Mouse (Mus musculus) heart, embryonic 11.5 days (tissue): Measurements from ENCODE around the gene Col23a1. TPM values are rescaled to one million over a fixed set of nuclear protein-coding genes. Genes with fewer than 3 reads are reported as not detected.
A peak's percentile ranks its signal among the peaks of the same experiment; 100 is the strongest.

Experiments
- ATAC-seq: fragments of 200-750 bp; cut with Nextera tagmentation; replicated peaks from 2 replicates; pipeline ENCODE4 v1.8.0; 2017; ENCODE audit warnings: moderate library complexity; ENCODE audit not compliant: insufficient number of reproducible peaks, low FRiP score, low TSS enrichment
- H3K27ac ChIP-seq: fragments of 300-500 bp; sonication (generic); 2 replicates; pipeline ENCODE4 v1.5.1; 2014; ENCODE audit warnings: mild to moderate bottlenecking, low read depth, low read length
- H3K27me3 ChIP-seq: fragments of 300-500 bp; sonication (generic); 2 replicates; pipeline ENCODE4 v1.6.1; 2014; ENCODE audit warnings: mild to moderate bottlenecking, low read length, mixed read lengths; ENCODE audit not compliant: control insufficient read depth, insufficient read depth
- H3K36me3 ChIP-seq: fragments of 300-500 bp; sonication (generic); 2 replicates; pipeline ENCODE4 v1.6.1; 2014; ENCODE audit warnings: mild to moderate bottlenecking, low read length, moderate library complexity, mixed read lengths; ENCODE audit not compliant: control insufficient read depth, insufficient read depth
- H3K4me1 ChIP-seq: fragments of 300-500 bp; sonication (generic); 2 replicates; pipeline ENCODE4 v1.6.1; 2014; ENCODE audit warnings: low read length; ENCODE audit not compliant: control insufficient read depth, insufficient read depth
- H3K4me2 ChIP-seq: fragments of 300-500 bp; sonication (generic); 2 replicates; pipeline ENCODE4 v1.6.1; 2014; ENCODE audit warnings: mild to moderate bottlenecking, moderate library complexity
- H3K4me3 ChIP-seq: fragments of 300-500 bp; sonication (generic); 2 replicates; pipeline ENCODE4 v1.5.1; 2014; ENCODE audit warnings: low read depth, low read length
- H3K9ac ChIP-seq: fragments of 300-500 bp; sonication (generic); 2 replicates; pipeline ENCODE4 v1.6.1; 2014; ENCODE audit warnings: mild to moderate bottlenecking, low read depth, low read length, moderate library complexity
- H3K9me3 ChIP-seq: fragments of 300-500 bp; sonication (generic); replicated peaks from 2 replicates; pipeline ENCODE4 v1.6.1; 2016; ENCODE audit warnings: low read length; ENCODE audit not compliant: control insufficient read depth
- WGBS: fragments of 180-500 bp; shearing (Covaris S2); extraction: QIAGEN DNeasy Blood & Tissue Kit; methylation state at CpG from one replicate; pipeline ENCODE4 v1.1.7; 2014; ENCODE audit not compliant: insufficient replicate concordance; 5-methylcytosine and 5-hydroxymethylcytosine counted together
- polyA plus RNA-seq: library from polyadenylated mRNA; unstranded; fragments of >200 nt; fragmentation: Nextera tagmentation; extraction: Ambion mirVana; gene quantifications from 2 replicates; pipeline ENCODE4 v1.2.1, GENCODE M21; 2014

Col23a1 gene
- polyA plus RNA-seq, 1 experiment from 2014 or later: 10.3 TPM

DNA sequence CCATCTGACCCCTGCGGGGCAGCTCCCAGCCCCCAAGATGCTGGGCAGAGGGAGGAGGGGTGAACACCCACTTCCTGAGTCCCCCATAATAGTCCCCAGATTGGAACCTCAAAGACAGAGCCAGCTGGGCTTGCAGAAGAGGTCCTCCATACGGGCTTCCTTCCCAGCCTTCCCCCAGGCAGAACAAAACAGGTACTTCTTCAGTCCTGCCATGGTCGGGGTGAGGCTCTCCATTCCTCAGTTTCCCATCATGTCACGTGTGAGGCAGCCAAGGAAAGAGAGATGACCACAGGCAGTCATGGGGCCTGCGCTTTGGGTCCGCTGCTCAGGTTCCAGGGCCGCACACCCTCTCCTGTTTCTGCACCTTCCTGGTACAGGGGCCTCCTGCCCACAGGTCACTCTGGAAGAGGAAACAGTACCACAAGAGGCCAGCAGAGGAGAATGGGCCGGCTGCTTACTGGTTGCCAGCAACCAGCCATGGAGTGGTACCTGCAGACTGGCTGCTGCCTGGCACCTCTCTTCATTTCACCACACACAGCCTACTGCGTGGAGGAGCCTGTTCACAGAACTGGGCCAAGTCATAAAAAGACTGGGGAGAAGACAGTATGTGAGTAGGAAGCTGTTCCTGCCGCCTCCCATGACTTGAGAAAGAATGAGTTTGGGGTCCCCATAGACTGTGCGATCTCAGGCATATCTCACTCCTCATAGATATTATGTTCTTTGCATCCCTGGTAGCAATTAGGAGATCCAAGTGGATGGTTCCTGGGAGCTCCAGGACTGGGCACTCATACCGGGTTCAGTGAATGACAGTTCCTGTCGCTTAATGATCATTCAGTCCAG is 249.4 kb downstream of the Col23a1 start:
- H3K36me3 ChIP-seq: no peaks in the 10 kb centered on the region
- no peak overlapping the region for H3K27ac ChIP-seq
- no peak for ATAC-seq
- H3K9me3 ChIP-seq: no peaks in the 10 kb centered on the region
- peaks cover 2% of the 10 kb centered on the region; the same call in 1 of the 2 replicates for H3K27me3 ChIP-seq
- 60% methylated on average over 13 of the region's 13 CpGs for WGBS
- H3K4me1 ChIP-seq: no peaks in the 10 kb centered on the region; the same call in 1 of the 2 replicates
- no peak overlapping the region for H3K9ac ChIP-seq
- H3K4me2 ChIP-seq: no peak overlapping the region
- no peak overlapping the region for H3K4me3 ChIP-seq

DNA sequence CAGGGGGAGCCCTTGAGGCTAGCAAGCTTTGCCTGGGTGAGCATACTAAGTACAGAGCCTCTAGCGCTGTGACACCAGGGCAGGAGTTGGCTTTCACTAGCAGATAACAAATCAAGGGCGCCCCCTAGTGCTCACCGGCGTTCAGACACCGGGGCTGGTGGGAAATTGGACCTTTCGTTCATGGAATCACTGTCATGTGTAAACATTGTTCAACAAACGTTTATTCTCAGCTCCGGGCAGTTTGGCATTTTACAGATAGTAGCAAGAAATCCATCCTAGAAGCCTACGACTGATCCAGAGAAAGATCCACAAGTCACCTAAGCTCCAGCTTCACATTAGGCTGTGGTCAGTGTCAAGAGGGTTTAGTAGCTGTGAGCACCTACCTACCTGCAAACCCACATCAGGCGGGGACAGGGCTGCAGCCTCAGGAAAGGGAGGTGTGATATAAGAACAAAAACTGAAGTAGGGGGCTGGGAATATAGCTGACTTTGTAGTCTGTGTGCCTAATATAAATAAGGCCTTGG is 250.1 kb downstream of the Col23a1 start:
- H3K4me1 ChIP-seq: peaks cover 4% of the 10 kb centered on the region; the same call in 1 of the 2 replicates
- peak; percentile 55; the same call in 1 of the 2 replicates for ATAC-seq
- no peaks in the 10 kb centered on the region for H3K9me3 ChIP-seq
- no peaks in the 10 kb centered on the region for H3K36me3 ChIP-seq
- peaks cover 2% of the 10 kb centered on the region; the same call in 1 of the 2 replicates for H3K27me3 ChIP-seq
- 12% methylated on average over 10 of the region's 10 CpGs for WGBS
- no peak overlapping the region for H3K4me2 ChIP-seq
- no peak overlapping the region for H3K9ac ChIP-seq
- H3K4me3 ChIP-seq: no peak overlapping the region
- no peak overlapping the region for H3K27ac ChIP-seq

DNA sequence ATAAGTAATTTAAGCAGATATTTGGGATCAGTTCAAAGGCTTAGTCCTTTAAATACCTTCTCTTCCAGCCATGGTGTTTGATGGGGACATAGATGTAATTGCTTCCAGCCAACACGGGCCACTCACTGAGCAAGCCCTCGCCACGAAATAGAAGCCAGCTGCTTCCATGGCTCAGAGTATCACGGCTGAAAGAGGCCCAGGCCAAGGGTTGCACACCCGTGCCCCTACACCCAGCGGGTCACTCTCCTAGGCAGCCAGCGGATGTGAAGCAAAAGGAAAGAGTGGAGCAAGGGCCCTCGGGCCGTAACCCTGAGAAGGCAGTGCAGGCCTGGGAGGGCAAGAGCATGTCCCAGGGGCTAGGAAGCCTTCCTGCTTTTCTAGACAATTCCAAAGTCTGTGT is 252.7 kb downstream of the Col23a1 start:
- no peaks in the 10 kb centered on the region for H3K36me3 ChIP-seq
- no peak overlapping the region for H3K4me2 ChIP-seq
- H3K27me3 ChIP-seq: no peaks in the 10 kb centered on the region; the same call in 1 of the 2 replicates
- H3K9me3 ChIP-seq: no peaks in the 10 kb centered on the region
- WGBS: 63% methylated on average over 9 of the region's 9 CpGs
- no peak overlapping the region for H3K4me3 ChIP-seq
- no peak overlapping the region for H3K9ac ChIP-seq
- peaks cover 4% of the 10 kb centered on the region; the same call in 1 of the 2 replicates for H3K4me1 ChIP-seq
- no peak overlapping the region for H3K27ac ChIP-seq
- no peak for ATAC-seq

DNA sequence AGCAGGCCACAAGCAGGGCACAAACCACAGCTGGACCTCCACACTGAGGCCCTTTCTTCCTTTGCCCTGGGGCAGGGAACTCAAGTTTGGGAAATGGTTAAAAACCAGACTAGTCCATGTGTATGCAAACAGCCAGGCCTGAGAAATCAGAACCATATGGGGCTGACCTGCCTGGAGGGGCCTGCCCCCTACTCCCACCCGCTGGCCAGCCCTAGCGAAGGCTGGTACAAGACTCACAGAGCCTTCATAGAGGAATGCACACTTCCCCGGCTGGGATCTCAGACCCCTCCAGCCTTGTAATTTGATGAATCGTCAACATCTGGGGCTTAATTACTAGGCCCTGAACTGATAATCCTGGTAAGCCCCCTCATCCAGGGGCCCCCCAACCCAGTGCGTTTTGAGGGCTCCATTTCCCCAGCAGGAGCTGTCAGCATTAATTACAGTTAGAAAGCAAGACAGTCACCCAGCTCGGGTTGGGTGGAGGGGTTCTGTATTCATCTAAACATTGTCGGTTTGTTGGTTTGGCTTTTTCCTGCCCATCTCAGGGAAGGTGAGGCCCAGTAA is 253.8 kb downstream of the Col23a1 start:
- Histone ChIP-seq H3K4me2 (no peak overlapping the region), H3K4me1 (peaks cover 4% of the 10 kb centered on the region; the same call in 1 of the 2 replicates), H3K9me3 (no peaks in the 10 kb centered on the region), H3K27me3 (no peaks in the 10 kb centered on the region; the same call in 1 of the 2 replicates), H3K9ac (0 out of 2 replicates have a peak overlapping the region, but pooled peaks have one; percentile 39), H3K4me3 (no peak overlapping the region), H3K27ac (no peak overlapping the region), H3K36me3 (no peaks in the 10 kb centered on the region)
- WGBS: 37% methylated on average over 7 of the region's 7 CpGs
- no peak for ATAC-seq

DNA sequence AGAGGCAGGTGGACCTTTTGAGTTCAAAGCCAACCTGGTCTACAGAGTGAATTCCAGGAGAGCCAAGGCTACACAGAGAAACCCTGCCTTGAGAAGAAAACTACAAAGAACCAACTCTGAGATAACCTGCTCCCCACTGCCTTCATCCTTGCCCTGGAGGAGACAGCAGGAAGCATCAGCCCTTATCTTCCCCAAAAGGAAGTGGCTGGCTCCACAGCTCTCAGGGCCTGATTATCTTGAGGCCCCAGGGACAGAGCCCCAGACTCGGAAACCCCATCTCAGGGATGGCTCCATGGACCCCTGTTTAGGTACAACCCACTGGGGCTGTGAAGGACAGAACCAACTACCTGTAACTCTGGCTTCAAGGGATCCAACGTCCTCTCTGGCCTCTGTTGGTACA is 254.7 kb downstream of the Col23a1 start:
- Histone ChIP-seq H3K9ac (no peak overlapping the region), H3K4me3 (no peak overlapping the region), H3K4me2 (no peak overlapping the region), H3K27ac (no peak overlapping the region), H3K4me1 (peaks cover 6% of the 10 kb centered on the region; the same call in 1 of the 2 replicates), H3K27me3 (no peaks in the 10 kb centered on the region), H3K36me3 (no peaks in the 10 kb centered on the region), H3K9me3 (no peaks in the 10 kb centered on the region)
- no peak for ATAC-seq
- WGBS: 31% methylated on average over 2 of the region's 2 CpGs

DNA sequence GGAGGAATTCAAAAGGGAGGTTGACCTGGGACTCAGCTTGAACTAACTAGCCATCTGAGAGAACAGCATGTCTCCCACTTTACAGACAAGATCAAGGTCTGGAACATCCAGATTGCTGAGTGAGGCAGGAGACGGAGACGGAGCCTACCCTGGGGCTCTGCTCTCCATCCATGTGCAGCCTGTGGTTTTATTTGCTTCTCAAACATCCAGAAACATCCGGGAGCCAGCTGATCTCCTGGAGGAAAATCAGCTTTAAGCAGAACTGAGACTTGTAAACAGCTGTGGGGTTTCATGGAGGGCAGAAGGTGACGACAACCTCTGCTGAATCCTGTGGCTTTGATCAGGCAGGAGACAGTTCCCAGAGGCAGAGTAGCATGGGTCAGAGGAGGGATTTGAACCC is 256.1 kb downstream of the Col23a1 start:
- Histone ChIP-seq H3K9me3 (no peaks in the 10 kb centered on the region), H3K27ac (no peak overlapping the region), H3K36me3 (no peaks in the 10 kb centered on the region), H3K4me1 (peaks cover 8% of the 10 kb centered on the region), H3K27me3 (no peaks in the 10 kb centered on the region), H3K9ac (no peak overlapping the region), H3K4me2 (no peak overlapping the region), H3K4me3 (no peak overlapping the region)
- WGBS: 48% methylated on average over 4 of the region's 4 CpGs
- ATAC-seq: no peak

DNA sequence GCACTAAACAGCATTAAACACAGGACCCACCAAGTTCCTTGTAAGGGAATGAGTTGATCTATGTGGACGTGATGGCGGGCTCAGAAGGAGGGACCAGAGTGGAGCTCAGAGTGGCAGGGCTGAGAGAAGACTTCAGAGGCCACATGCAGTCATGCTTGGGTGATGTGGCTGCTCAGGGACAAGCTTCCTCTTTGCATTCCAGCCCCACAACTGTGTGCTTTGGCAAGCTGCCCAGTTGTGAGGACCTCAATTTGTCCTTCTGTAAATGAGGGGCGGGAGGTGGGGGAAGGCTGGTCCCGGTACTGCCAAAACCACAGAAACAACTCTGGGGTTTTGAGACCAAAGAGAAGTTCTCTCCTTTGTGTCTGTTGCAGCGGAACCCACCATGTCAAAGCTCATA is 261.5 kb downstream of the Col23a1 start:
- peaks cover 13% of the 10 kb centered on the region for H3K4me1 ChIP-seq
- 63% methylated on average over 5 of the region's 5 CpGs for WGBS
- no peak overlapping the region for H3K27ac ChIP-seq
- no peaks in the 10 kb centered on the region for H3K36me3 ChIP-seq
- H3K9ac ChIP-seq: no peak overlapping the region
- no peak overlapping the region for H3K4me2 ChIP-seq
- no peaks in the 10 kb centered on the region for H3K9me3 ChIP-seq
- H3K27me3 ChIP-seq: peaks cover 2% of the 10 kb centered on the region; the same call in 1 of the 2 replicates
- peak; percentile 23; the same call in 1 of the 2 replicates for ATAC-seq
- no peak overlapping the region for H3K4me3 ChIP-seq

DNA sequence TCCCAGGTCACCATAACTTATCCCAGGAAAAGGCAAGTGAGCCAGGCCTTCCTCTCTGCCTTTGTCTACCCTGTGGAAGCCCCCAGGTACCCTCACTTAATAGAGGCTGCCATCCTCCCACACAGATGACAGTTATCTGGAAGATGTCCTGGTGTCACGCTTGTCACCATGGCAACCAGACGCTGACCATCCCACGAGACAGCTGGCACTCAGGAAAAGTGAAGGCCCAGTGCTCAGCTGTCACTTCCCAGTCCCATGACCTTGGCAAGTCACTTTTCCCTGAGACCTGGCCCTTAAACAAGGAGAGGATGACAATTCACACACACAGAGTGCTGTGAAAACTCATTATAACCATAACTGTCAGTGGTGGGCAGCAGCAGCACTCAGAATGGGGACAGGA is 262.4 kb downstream of the Col23a1 start:
- no peaks in the 10 kb centered on the region for H3K36me3 ChIP-seq
- WGBS: 53% methylated on average over 3 of the region's 3 CpGs
- H3K4me2 ChIP-seq: no peak overlapping the region
- H3K27me3 ChIP-seq: peaks cover 2% of the 10 kb centered on the region; the same call in 1 of the 2 replicates
- no peak for ATAC-seq
- H3K4me3 ChIP-seq: no peak overlapping the region
- peaks cover 13% of the 10 kb centered on the region for H3K4me1 ChIP-seq
- no peaks in the 10 kb centered on the region for H3K9me3 ChIP-seq
- H3K9ac ChIP-seq: no peak overlapping the region
- H3K27ac ChIP-seq: no peak overlapping the region
